Mouse (Mus musculus): Measurements from ENCODE around the gene Vmn1r7. TPM values are rescaled to one million over a fixed set of nuclear protein-coding genes. Genes with fewer than 3 reads are reported as not detected.
"Not testable (repeated sequence)": the region's sequence is repeated elsewhere in the genome, so short reads cannot be mapped to it uniquely, and the experiment has no call there.

Gene Vmn1r7
- polyA plus RNA-seq (2015; fragmentation: Nextera tagmentation; extraction: Ambion mirVana), result not detected in 2 replicates

DNA sequence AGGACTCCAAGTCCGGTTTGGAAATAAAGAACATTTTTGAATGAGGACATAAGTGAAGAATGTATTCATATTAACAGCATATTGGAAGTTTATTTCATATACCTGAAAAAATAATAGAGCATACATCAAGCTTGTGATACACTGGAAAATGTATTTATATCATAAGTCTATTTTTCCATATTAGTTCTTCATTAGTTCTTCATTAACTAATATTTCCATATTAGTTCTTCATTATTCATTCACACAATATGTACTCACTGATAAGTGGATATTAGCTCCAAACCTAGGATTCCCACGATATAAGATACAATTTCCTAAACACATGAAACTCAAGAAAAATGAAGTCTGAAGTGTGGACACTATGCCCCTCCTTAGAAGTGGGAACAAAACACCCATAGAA, at the start of gene Vmn1r7:
TSS of gene Vmn1r7 (minus strand) at position 101 of the 400 bp plus-strand sequence.
- H3K4me1 ChIP-seq (replicated peaks); H3K9ac ChIP-seq; H3K4me2 ChIP-seq; H3K27ac ChIP-seq (replicated peaks); H3K36me3 ChIP-seq (replicated peaks); H3K27me3 ChIP-seq; ATAC-seq (ENCODE audit: insufficient read depth); H3K4me3 ChIP-seq (replicated peaks); H3K9me3 ChIP-seq (replicated peaks): not testable (repeated sequence)
- WGBS (ENCODE audit: insufficient replicate concordance), result 57% methylated on average over 2 of the region's 2 CpGs

DNA sequence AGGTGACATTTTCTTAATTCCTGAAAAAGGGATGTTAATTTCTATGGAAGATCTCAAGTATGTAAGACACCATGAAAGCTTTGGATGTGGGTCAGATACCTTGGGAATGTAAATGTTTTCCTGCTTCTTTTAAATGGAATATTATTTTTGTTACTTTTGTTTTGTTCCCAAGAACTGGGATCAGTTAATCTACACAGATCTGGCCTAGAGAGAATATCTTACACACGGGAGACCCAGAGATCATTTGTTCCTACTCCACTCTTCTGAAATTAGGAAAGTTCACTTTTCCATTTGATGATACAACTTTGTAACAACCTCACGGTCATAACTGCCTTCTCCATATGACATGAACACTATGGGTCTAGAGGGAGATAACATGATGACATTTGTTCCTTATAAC, 41.4 kb upstream of the Vmn1r7 start, which contains the start of gene Vmn1r9:
TSS of gene Vmn1r9 (plus strand) at position 301 of the 400 bp plus-strand sequence.
- Histone ChIP-seq H3K27ac (replicated peaks) (no peak within 1 kb of the TSS), H3K4me3 (replicated peaks) (no peak within 1 kb of the TSS), H3K9me3 (replicated peaks) (no peaks in the 10 kb centered on the region), H3K27me3 (no peaks in the 10 kb centered on the region), H3K9ac (no peak within 1 kb of the TSS), H3K4me1 (replicated peaks) (no peaks in the 10 kb centered on the region), H3K4me2 (no peak within 1 kb of the TSS), H3K36me3 (replicated peaks) (no peaks in the 10 kb centered on the region)
- WGBS (ENCODE audit: insufficient replicate concordance), result 44% methylated on average over 2 of the region's 2 CpGs
- no peak for ATAC-seq (ENCODE audit: insufficient read depth)

DNA sequence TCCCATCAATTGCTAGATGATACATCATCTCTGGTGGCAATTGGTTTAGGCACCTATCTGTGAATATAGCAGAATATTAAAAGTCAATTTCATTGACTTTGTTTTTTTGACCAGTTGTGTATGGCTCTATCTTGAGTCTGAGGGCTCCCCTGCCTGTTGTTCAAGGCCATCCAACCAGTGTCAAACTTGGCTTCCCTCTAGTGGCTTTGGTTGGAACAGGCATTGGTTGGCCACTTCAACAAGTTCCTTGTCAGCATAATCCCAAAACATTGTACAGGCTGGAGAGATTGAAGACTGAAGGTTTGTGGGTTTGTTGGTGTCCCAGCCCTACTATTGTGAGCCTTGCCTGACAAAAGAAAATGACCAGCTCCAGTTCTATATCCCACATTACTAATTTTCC, 38.6 kb upstream of the Vmn1r7 start:
- Histone ChIP-seq H3K36me3 (replicated peaks) (no peaks in the 10 kb centered on the region), H3K9ac (no peak overlapping the region), H3K27me3 (no peaks in the 10 kb centered on the region), H3K27ac (replicated peaks) (no peak overlapping the region), H3K4me2 (no peak overlapping the region), H3K4me1 (replicated peaks) (no peaks in the 10 kb centered on the region), H3K9me3 (replicated peaks) (no peaks in the 10 kb centered on the region), H3K4me3 (replicated peaks) (no peak overlapping the region)
- ATAC-seq (ENCODE audit: insufficient read depth), result no peak

DNA sequence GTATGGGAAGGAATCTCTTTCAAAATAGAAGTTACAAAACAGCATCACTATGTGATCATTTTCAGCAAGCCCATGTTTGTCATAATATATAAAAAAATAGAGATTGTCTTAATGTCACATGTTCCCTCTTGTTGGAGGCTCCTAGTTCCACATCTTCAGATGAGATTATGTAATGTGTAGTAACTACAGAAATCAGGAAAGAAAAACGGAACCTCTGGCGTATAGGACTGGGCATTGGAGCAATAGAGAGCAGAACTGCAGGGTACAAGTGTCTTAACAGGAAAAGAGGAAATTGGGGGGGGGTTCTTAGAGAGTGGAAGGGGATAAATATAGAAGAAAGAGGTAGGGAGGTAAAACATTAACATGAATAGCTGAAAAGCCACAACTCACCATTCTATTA, 9.6 kb upstream of the Vmn1r7 start:
- no peaks in the 10 kb centered on the region for H3K36me3 ChIP-seq (replicated peaks)
- no peak for ATAC-seq (ENCODE audit: insufficient read depth)
- H3K9ac ChIP-seq, result no peak overlapping the region
- H3K4me1 ChIP-seq (replicated peaks), result no peaks in the 10 kb centered on the region
- no peak overlapping the region for H3K4me2 ChIP-seq
- no peak overlapping the region for H3K27ac ChIP-seq (replicated peaks)
- H3K9me3 ChIP-seq (replicated peaks), result no peaks in the 10 kb centered on the region
- H3K4me3 ChIP-seq (replicated peaks), result no peak overlapping the region
- WGBS (ENCODE audit: insufficient replicate concordance), result 35% methylated on average over 2 of the region's 2 CpGs
- no peaks in the 10 kb centered on the region for H3K27me3 ChIP-seq

GRCm38 (mm10) chr6:57031984-57032383, 6.9 kb upstream of the Vmn1r7 start, which contains the start of gene Vmn1r8:
TSS of gene Vmn1r8 (plus strand) at chr6:57032284.
- ATAC-seq (ENCODE audit: insufficient read depth), result no peak
- H3K4me3 ChIP-seq (replicated peaks), result no peak within 1 kb of the TSS
- no peak within 1 kb of the TSS for H3K9ac ChIP-seq
- no peak within 1 kb of the TSS for H3K4me2 ChIP-seq
- no peaks in the 10 kb centered on the region for H3K4me1 ChIP-seq (replicated peaks)
- H3K36me3 ChIP-seq (replicated peaks), result no peaks in the 10 kb centered on the region
- no peak within 1 kb of the TSS for H3K27ac ChIP-seq (replicated peaks)
- H3K9me3 ChIP-seq (replicated peaks), result no peaks in the 10 kb centered on the region
- no peaks in the 10 kb centered on the region for H3K27me3 ChIP-seq

DNA sequence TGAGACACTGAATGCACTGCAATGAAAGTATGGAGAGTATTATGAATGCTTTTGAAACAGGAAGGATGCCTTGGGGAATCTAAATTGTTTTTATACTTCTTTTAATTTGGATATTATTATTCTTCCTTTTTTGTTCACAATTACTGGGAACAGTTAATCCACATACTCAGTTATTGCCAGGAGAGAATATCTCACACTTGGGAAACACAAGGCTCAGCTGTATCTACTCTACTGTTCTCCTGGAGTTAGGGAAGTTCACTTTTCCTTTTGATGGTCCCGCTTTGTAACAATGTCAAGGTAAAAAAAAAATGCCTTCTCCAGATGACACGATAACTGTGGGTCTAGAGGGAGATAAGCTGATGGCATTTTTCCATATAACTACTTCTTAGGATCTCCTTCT, 28.2 kb downstream of the Vmn1r7 start, which contains the start of gene Vmn1r6:
TSS of gene Vmn1r6 (plus strand) at position 301 of the 400 bp plus-strand sequence.
- Histone ChIP-seq H3K27ac (replicated peaks) (no peak within 1 kb of the TSS), H3K9ac (no peak within 1 kb of the TSS)

More for the DNA sequence above, 28.2 kb downstream of the Vmn1r7 start, which contains the start of gene Vmn1r6:
- Histone ChIP-seq H3K27me3 (no peaks in the 10 kb centered on the region), H3K9me3 (replicated peaks) (no peaks in the 10 kb centered on the region), H3K4me2 (no peak within 1 kb of the TSS), H3K4me3 (replicated peaks) (no peak within 1 kb of the TSS), H3K36me3 (replicated peaks) (no peaks in the 10 kb centered on the region), H3K4me1 (replicated peaks) (no peaks in the 10 kb centered on the region)
- no peak for ATAC-seq (ENCODE audit: insufficient read depth)
- 55% methylated on average over 2 of the region's 2 CpGs for WGBS (ENCODE audit: insufficient replicate concordance)

Other genes starting within 250 kb of the Vmn1r7 start
- gene Kbtbd2, start 227.5 kb downstream of the Vmn1r7 start, polyA plus RNA-seq (2015; fragmentation: Nextera tagmentation; extraction: Ambion mirVana), result 15.6 TPM in 2 replicates
- gene Fkbp9, start 193.3 kb downstream of the Vmn1r7 start, polyA plus RNA-seq (2015; fragmentation: Nextera tagmentation; extraction: Ambion mirVana), result 23.7 and 24.3 TPM in 2 replicates
- 234 and 240 TPM in 2 replicates for gene Nt5c3, start 101.4 kb downstream of the Vmn1r7 start, polyA plus RNA-seq (2015; fragmentation: Nextera tagmentation; extraction: Ambion mirVana)
- 0.15 and 0.16 TPM in 2 replicates for gene Vmn1r4, start 101.3 kb downstream of the Vmn1r7 start, polyA plus RNA-seq (2015; fragmentation: Nextera tagmentation; extraction: Ambion mirVana)
- gene Vmn1r5, start 55.1 kb downstream of the Vmn1r7 start, polyA plus RNA-seq (2015; fragmentation: Nextera tagmentation; extraction: Ambion mirVana), result not detected in 2 replicates
- not detected in 2 replicates for gene Vmn1r6, start 28.1 kb downstream of the Vmn1r7 start, polyA plus RNA-seq (2015; fragmentation: Nextera tagmentation; extraction: Ambion mirVana)
- gene Vmn1r8, start 7.0 kb upstream of the Vmn1r7 start, polyA plus RNA-seq (2015; fragmentation: Nextera tagmentation; extraction: Ambion mirVana), result not detected in 2 replicates
- not detected in 2 replicates for gene Vmn1r9, start 41.5 kb upstream of the Vmn1r7 start, polyA plus RNA-seq (2015; fragmentation: Nextera tagmentation; extraction: Ambion mirVana)
- not detected in 2 replicates for gene Vmn1r10, start 84.1 kb upstream of the Vmn1r7 start, polyA plus RNA-seq (2015; fragmentation: Nextera tagmentation; extraction: Ambion mirVana)
- not detected in 2 replicates for gene Vmn1r11, start 108.1 kb upstream of the Vmn1r7 start, polyA plus RNA-seq (2015; fragmentation: Nextera tagmentation; extraction: Ambion mirVana)
- gene Vmn1r12, start 131.6 kb upstream of the Vmn1r7 start, polyA plus RNA-seq (2015; fragmentation: Nextera tagmentation; extraction: Ambion mirVana), result not detected in 2 replicates
- not detected in 2 replicates for gene Vmn1r13, start 178.0 kb upstream of the Vmn1r7 start, polyA plus RNA-seq (2015; fragmentation: Nextera tagmentation; extraction: Ambion mirVana)
- gene Vmn1r14, start 206.4 kb upstream of the Vmn1r7 start, polyA plus RNA-seq (2015; fragmentation: Nextera tagmentation; extraction: Ambion mirVana), result not detected in 2 replicates
- gene Vmn1r15, start 232.6 kb upstream of the Vmn1r7 start, polyA plus RNA-seq (2015; fragmentation: Nextera tagmentation; extraction: Ambion mirVana), result not detected in 2 replicates

All from liver, embryonic 15.5 days (tissue).